Mouse (Mus musculus) G1E (cell line): Measurements from ENCODE around the gene Hcls1.

Experiments used
- CTCF ChIP-seq: IDR thresholded peaks from 2 replicates; pipeline ENCODE4 v1.5.1; 2012; ENCODE audit warnings: low read depth, low read length, inconsistent platforms, mixed read lengths
- GATA1 ChIP-seq: IDR thresholded peaks from 2 replicates; pipeline ENCODE4 v1.6.1; 2012; ENCODE audit warnings: borderline replicate concordance, low read length, inconsistent platforms, mixed read lengths
- GATA2 ChIP-seq: IDR thresholded peaks from 2 replicates; pipeline ENCODE4 v1.6.1; 2012; ENCODE audit warnings: low read depth, low read length, inconsistent platforms, borderline replicate concordance
- POLR2AphosphoS5 ChIP-seq: IDR thresholded peaks from 2 replicates; pipeline ENCODE4 v1.6.1; 2012; ENCODE audit warnings: low read depth, low read length, inconsistent platforms; ENCODE audit not compliant: insufficient replicate concordance

- TF ChIP-seq CTCF (no peak), GATA2 (no peak), GATA1 (no peak), POLR2AphosphoS5 (no peak)
These were observed 8.0 kb upstream of the Hcls1 start for GRCm38 (mm10) chr16:36926514-36927447.
